Mouse (Mus musculus) mature B cell (primary cell): ENCODE data around the gene Cacng8.
"Not testable (repeated sequence)": the region's sequence is repeated elsewhere in the genome, so short reads cannot be mapped to it uniquely, and the experiment has no call there.

ENCODE experiments used
- in situ Hi-C: fragments of 300-500 bp; cut with MboI; formaldehyde crosslinking; loops from 2 replicates; pipeline ENCODE4 v1.14.3; 2019

Cacng8 gene

GRCm38 (mm10) chr7:3387761-3388160 lies 2.7 kb upstream of the Cacng8 start:
- in situ Hi-C loops, result no loop called here

GRCm38 (mm10) chr7:3388885-3389284 lies 1.6 kb upstream of the Cacng8 start:
- in situ Hi-C loops, result no loop called here

- in situ Hi-C loops, result no loop called here
Observed at GRCm38 (mm10) chr7:3389444-3390412, 755 bp upstream of the Cacng8 start.

DNA sequence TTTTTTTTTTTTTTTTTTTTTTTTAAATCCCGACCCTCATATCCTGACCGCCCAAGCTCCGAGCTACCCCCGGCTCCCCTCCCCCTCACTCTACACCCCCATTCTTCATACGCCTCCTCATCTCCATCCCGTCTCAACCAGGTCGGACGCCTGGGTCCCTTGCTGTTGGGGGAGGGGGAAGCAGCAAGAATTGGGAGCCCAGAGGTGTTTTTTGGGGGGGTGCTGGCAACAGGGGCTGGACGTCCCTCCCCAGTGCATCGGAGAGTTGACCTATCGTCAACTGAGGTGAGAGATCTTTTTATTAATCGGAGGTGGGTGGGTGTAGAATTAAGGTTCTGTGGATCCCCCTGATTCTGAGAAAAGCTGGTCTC lies 583 bp downstream of the Cacng8 start:
- in situ Hi-C loops, result no loop called here

- in situ Hi-C loops, result no loop called here
Observed at GRCm38 (mm10) chr7:3391809-3392208, 1.3 kb downstream of the Cacng8 start.

DNA sequence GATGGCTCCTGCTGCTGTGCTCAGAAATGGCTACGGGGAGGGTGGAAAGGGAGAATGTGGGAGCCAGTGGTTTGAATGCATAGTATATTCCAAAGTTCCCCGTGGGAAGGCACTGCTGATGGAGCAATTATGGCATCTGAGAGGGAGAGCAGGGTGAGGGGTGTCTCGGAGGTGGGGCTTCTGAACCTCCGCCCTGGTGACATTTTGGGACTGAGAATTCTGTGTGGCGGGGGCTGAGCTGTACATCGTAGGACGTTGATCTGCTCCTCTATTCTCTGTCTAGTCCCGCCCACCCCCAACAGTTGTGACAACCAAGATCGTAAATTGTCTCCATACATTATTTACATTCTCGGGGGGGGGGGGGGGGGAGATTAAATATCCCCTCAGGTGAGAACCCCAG lies 6.9 kb downstream of the Cacng8 start:
- in situ Hi-C loops, result no loop called here

GRCm38 (mm10) chr7:3397797-3398196 lies 7.3 kb downstream of the Cacng8 start:
- in situ Hi-C loops, result no loop called here

- in situ Hi-C loops, result not testable (repeated sequence)
Observed at GRCm38 (mm10) chr7:3398363-3398762, 7.9 kb downstream of the Cacng8 start.

DNA sequence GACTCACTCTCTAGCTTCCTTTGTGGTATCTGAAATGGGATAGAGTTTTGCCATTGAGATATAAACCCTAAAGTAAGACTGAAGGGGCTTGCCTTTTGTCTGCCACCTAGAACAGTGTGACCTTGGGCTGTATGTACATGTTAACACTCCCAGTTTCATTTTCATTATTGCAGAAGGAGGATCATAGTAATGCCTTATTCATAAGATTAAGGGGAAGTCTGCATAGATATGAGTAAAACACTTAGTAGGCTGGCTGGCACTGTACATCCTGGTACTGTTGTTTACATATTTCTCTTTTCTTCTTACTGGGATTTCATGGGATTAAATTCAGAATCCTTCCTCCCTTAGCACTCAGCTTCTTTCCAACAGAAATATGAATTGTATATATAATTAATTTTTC lies 9.5 kb downstream of the Cacng8 start:
- in situ Hi-C loops, result no loop called here

GRCm38 (mm10) chr7:3409729-3410520 lies 19.4 kb downstream of the Cacng8 start:
- in situ Hi-C loops, result no loop called here

GRCm38 (mm10) chr7:3411160-3411941 lies 20.9 kb downstream of the Cacng8 start:
- in situ Hi-C loops, result no loop called here

DNA sequence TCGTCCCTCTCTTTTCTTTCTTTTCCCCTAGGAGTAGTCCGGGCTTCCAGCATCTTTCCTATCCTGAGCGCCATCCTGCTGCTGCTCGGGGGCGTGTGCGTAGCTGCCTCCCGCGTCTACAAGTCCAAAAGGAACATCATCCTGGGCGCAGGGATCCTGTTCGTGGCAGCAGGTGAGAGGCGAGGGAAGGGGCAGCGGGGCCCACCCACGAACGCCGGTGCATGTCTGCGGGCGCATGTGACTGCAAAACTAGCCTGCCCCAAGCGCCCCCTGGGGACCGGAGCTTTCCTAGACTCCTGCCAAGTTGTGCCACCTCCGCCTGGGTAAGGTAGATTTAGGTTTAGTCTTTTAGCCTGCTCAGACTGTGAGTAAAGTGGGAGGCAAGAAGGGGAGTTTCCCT lies 21.6 kb downstream of the Cacng8 start:
- in situ Hi-C loops, result no loop called here

GRCm38 (mm10) chr7:3414888-3415287 lies 24.4 kb downstream of the Cacng8 start:
- in situ Hi-C loops, result no loop called here

DNA sequence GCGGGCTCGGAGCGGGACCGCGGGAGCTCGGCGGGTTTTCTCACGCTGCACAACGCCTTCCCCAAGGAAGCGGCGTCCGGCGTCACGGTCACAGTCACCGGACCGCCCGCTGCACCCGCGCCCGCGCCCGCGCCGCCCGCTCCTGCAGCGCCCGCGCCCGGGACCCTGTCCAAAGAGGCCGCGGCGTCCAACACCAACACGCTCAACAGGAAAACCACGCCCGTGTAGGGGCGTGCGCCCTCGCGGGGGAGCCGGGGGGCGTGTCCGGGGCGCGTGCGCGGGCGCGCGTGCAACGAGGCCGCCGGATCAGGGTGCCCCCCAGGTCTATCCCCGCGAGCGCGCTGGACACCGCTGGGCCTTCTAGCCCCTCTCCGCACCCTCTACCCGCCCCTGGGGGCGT lies 24.9 kb downstream of the Cacng8 start:
- in situ Hi-C loops, result no loop called here

GRCm38 (mm10) chr7:3419941-3420340 lies 29.5 kb downstream of the Cacng8 start:
- in situ Hi-C loops, result no loop called here

DNA sequence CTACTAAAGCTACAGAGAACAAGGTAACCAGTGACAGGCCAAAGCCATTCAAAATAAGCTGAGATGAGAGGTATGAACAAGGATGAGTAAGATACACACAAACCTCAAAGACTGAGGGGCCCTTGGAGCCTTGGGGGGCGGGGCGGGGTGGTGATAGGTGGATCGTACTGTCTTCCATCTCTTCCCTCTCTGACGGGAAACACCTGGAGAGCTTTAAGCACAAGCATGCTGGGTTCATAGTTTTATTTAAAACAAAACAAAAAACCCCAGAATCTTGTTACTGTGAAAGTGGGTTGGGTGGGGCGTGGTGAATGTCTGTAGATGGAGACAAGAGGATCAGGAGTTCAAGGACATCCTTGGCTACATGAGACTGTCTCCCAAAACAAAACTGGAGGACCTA lies 30.0 kb downstream of the Cacng8 start:
- in situ Hi-C loops, result no loop called here

DNA sequence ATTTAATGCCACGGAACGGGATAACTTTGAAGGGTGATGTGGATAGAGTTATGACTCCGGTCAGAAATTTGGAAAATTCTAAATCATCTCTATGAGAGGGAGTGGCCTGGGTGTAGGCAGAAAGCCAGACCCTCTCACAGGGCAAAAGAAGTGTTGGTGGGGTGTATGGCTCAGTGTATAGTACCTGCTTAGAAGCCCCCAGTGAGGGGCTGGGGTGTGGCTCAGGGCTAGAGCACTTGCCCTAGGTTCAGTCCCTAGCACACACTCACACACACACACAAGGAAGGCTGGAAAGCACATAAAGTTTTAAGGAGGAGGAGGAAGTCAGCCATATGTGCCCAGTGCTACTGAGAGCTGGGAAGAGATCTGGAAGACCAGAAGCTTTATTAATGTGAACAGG lies 30.8 kb downstream of the Cacng8 start:
- in situ Hi-C loops, result no loop called here

GRCm38 (mm10) chr7:3422051-3422450 lies 31.6 kb downstream of the Cacng8 start:
- in situ Hi-C loops, result no loop called here

GRCm38 (mm10) chr7:3423430-3423829 lies 32.9 kb downstream of the Cacng8 start:
- in situ Hi-C loops, result no loop called here

- in situ Hi-C loops, result no loop called here
Observed at GRCm38 (mm10) chr7:3423895-3424294, 33.4 kb downstream of the Cacng8 start, which contains the start of gene Cacng6. TSS of gene Cacng6 (plus strand) at chr7:3424195.

- in situ Hi-C loops, result no loop called here
Observed at GRCm38 (mm10) chr7:3425141-3425540, 34.7 kb downstream of the Cacng8 start.

- in situ Hi-C loops, result no loop called here
Observed at GRCm38 (mm10) chr7:3430161-3430560, 39.7 kb downstream of the Cacng8 start.
